Mouse (Mus musculus) stomach, postnatal 0 days (tissue): Measurements from ENCODE around the gene Dennd4c. TPM values are rescaled to one million over a fixed set of nuclear protein-coding genes. Genes with fewer than 3 reads are reported as not detected.

Source experiments
- ATAC-seq: fragments of 200-750 bp; cut with Nextera tagmentation; 2 replicates; pipeline ENCODE4 v1.8.0; 2017; ENCODE audit not compliant: low FRiP score, low TSS enrichment
- DNase-seq: peaks from one replicate; pipeline ENCODE4 v3.0.0-alpha.2; 2016; ENCODE audit warnings: low spot score
- H3K27ac ChIP-seq: fragments of 300-500 bp; sonication (generic); replicated peaks from 2 replicates; pipeline ENCODE4 v1.5.1; 2014; ENCODE audit warnings: mild to moderate bottlenecking, control low read depth
- H3K27me3 ChIP-seq: fragments of 300-500 bp; sonication (generic); 2 replicates; pipeline ENCODE4 v1.6.1; 2014; ENCODE audit warnings: low read length; ENCODE audit not compliant: control insufficient read depth, insufficient read depth
- H3K36me3 ChIP-seq: fragments of 300-500 bp; sonication (generic); 2 replicates; pipeline ENCODE4 v1.6.1; 2014; ENCODE audit warnings: low read length, mixed read lengths; ENCODE audit not compliant: control insufficient read depth, insufficient read depth
- H3K4me1 ChIP-seq: fragments of 300-500 bp; sonication (generic); replicated peaks from 2 replicates; pipeline ENCODE4 v1.6.1; 2014; ENCODE audit warnings: antibody characterized with exemption; ENCODE audit not compliant: control insufficient read depth, insufficient read depth
- H3K4me2 ChIP-seq: fragments of 300-500 bp; sonication (generic); replicated peaks from 2 replicates; pipeline ENCODE4 v1.6.1; 2014; ENCODE audit warnings: low read depth, mild to moderate bottlenecking, control low read depth, moderate library complexity
- H3K4me3 ChIP-seq: fragments of 300-500 bp; sonication (generic); 2 replicates; pipeline ENCODE4 v1.5.1; 2014; ENCODE audit warnings: low read depth, low read length, control low read depth
- H3K9ac ChIP-seq: fragments of 300-500 bp; sonication (generic); 2 replicates; pipeline ENCODE4 v1.6.1; 2014; ENCODE audit warnings: mild to moderate bottlenecking, low read length, control low read depth, mixed read lengths
- H3K9me3 ChIP-seq: fragments of 300-500 bp; sonication (generic); 2 replicates; pipeline ENCODE4 v1.6.1; 2016; ENCODE audit warnings: low read length; ENCODE audit not compliant: control insufficient read depth
- CTCF ChIP-seq: IDR thresholded peaks from 2 replicates; pipeline ENCODE4 v1.5.1; 2016; ENCODE audit warnings: antibody characterized with exemption, low read depth, mild to moderate bottlenecking, moderate library complexity
- EP300 ChIP-seq: optimal IDR thresholded peaks from 2 replicates; pipeline ENCODE3; 2016; ENCODE audit warnings: antibody characterized with exemption
- WGBS: fragments of 180-500 bp; shearing (Covaris S2); extraction: QIAGEN DNeasy Blood & Tissue Kit; methylation state at CpG from one replicate; pipeline ENCODE4 v1.1.7; 2014; 5-methylcytosine and 5-hydroxymethylcytosine counted together
- polyA plus RNA-seq: library from polyadenylated mRNA; unstranded; fragments of >200 nt; fragmentation: Nextera tagmentation; extraction: Ambion mirVana; gene quantifications from 2 replicates; pipeline ENCODE4 v1.2.1, GENCODE M21; 2015

The Dennd4c gene
- polyA plus RNA-seq, 1 experiment from 2014 or later = 4.2 TPM

DNA sequence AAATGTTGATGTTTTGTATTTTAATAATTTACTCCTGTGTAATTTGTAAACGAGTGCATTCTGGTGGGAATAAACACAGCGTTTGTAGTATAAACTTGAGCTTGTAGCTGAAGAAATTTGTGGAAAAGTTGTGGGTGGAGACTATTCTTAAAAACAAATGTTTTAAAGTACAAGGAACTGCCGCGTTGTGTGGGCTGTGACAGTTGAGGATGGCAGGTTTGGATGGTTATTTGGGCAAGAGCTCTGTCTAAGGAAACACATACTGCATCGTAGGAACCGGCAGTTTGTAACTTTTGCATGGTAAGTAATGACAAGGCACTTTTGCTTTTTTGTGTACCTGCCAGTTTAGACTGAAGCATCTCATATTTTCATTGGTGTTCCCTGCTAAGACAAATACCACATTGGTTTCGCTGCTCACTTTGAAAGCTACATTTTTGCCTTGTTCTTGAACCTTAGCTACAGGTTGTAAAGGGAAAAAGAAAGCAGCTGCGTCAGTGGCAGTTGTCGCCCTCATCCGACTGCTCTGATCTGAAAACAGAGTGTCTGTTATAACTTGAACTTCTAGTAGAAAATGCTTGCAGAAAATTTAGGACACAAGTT lies 2.1 kb downstream of the Dennd4c start:
- TF ChIP-seq EP300 = no peak
- TF ChIP-seq CTCF = no peak
- Histone ChIP-seq H3K27ac (no peak overlapping the region), H3K4me2 (peak overlapping the region; percentile 87), H3K4me3 (peak overlapping the region; percentile 100; the same call in 1 of the 2 replicates), H3K36me3 (no peaks in the 10 kb centered on the region), H3K9ac (no peak overlapping the region), H3K27me3 (no peaks in the 10 kb centered on the region), H3K4me1 (no peaks in the 10 kb centered on the region), H3K9me3 (no peaks in the 10 kb centered on the region)
- ATAC-seq (no peak), DNase-seq (no peak)
- 36% methylated on average over 10 of the region's 10 CpGs for WGBS

DNA sequence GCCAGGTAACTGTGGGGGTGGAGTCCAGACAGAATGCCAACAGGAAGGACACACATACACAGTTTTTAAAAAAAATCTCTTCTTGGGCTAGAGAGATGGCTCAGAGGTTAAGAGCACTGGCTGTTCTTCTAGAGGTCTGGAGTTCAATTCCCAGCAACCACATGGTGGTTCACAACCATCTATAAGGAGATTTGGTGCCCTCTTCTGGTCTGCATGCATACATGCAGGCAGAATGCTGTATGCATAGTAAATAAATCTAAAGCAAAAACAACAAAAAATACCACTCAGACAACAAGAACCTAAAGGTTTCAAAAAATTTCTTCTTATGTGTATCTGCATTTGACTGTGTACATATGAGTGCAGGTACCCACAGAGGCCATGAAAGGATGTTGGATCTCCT lies 16.0 kb downstream of the Dennd4c start:
- DNase-seq (no peak), ATAC-seq (no peak)
- Histone ChIP-seq H3K27me3 (no peaks in the 10 kb centered on the region), H3K4me3 (no peak overlapping the region), H3K36me3 (no peaks in the 10 kb centered on the region), H3K4me2 (no peak overlapping the region), H3K4me1 (no peaks in the 10 kb centered on the region), H3K27ac (no peak overlapping the region), H3K9me3 (no peaks in the 10 kb centered on the region), H3K9ac (no peak overlapping the region)
- TF ChIP-seq CTCF = peak; percentile 43
- TF ChIP-seq EP300 = no peak

DNA sequence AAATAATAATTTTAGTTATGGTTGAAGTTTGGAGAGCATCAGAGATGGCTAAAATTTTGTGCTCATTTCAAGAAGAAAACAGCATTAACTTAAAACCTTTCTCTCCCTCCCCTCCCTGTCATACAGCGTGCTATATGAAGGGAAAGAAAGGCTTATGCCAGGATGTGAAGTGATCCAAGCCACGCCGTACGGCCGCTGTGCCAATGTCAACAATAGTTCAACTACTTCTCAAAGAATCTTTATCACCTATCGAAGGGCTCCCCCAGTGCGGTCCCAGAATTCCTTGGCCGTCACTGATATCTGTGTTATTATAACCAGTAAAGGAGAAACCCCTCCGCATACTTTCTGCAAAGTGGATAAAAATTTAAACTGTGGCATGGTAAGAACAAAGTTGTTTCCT lies 29.2 kb downstream of the Dennd4c start:
- H3K4me1 ChIP-seq = no peaks in the 10 kb centered on the region
- TF ChIP-seq CTCF (no peak), EP300 (no peak)
- peak; percentile 41 for DNase-seq
- ATAC-seq = no peak; the same call in 1 of the 2 replicates
- H3K4me3 ChIP-seq = no peak overlapping the region
- no peak overlapping the region for H3K27ac ChIP-seq
- peaks cover 7% of the 10 kb centered on the region; the same call in 1 of the 2 replicates for H3K36me3 ChIP-seq
- H3K9ac ChIP-seq = no peak overlapping the region
- H3K9me3 ChIP-seq = no peaks in the 10 kb centered on the region
- no peak overlapping the region for H3K4me2 ChIP-seq
- 58% methylated on average over 9 of the region's 9 CpGs for WGBS
- no peaks in the 10 kb centered on the region for H3K27me3 ChIP-seq

DNA sequence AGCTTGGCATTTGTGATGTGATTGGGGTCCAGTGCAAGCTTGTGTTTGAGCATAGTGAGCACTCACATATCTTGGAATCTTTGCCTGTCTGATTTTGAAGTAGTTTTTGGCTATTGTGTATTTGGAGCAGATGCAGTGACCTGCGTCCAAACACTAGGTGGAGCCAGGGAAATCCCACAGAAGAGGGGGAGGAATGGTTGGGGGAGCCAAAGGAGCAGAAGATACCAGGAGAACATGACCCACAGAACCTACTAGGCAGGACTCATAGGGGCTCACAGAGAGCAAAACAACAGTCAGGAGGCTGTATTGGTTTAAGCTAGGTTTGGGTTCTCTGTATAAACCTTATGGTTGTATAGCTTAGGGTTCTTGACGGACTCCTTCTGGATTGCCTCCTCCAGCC lies 62.2 kb downstream of the Dennd4c start:
- H3K4me2 ChIP-seq = no peak overlapping the region
- peaks cover 7% of the 10 kb centered on the region; the same call in 1 of the 2 replicates for H3K36me3 ChIP-seq
- H3K9ac ChIP-seq = no peak overlapping the region
- no peak for DNase-seq
- H3K4me3 ChIP-seq = no peak overlapping the region
- H3K27ac ChIP-seq = no peak overlapping the region
- TF ChIP-seq EP300 = no peak
- peak; percentile 66 for TF ChIP-seq CTCF
- no peaks in the 10 kb centered on the region for H3K4me1 ChIP-seq
- no peaks in the 10 kb centered on the region for H3K27me3 ChIP-seq
- 61% methylated on average over 2 of the region's 2 CpGs for WGBS
- no peak for ATAC-seq
- H3K9me3 ChIP-seq = no peaks in the 10 kb centered on the region

DNA sequence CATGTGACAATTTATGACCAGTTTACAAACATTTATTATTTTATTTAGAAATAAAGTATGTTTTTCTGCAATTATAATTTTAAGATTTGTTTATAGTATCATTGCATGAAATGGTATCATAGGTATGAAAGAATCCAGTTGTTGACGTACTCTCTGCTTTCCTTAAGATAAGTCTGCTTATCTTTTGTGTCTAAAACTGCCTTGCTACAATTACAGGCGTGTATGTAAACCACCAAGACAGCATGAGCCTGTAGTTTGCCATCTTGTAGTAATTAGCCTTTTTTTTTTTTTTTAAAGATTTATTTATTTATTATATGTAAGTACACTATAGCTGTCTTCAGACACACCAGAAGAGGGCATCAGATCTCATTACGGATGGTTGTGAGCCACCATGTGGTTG lies 66.5 kb downstream of the Dennd4c start:
- Histone ChIP-seq H3K36me3 (peaks cover 7% of the 10 kb centered on the region; the same call in 1 of the 2 replicates), H3K4me2 (no peak overlapping the region), H3K27me3 (no peaks in the 10 kb centered on the region), H3K9ac (no peak overlapping the region), H3K4me3 (no peak overlapping the region), H3K9me3 (no peaks in the 10 kb centered on the region), H3K4me1 (no peaks in the 10 kb centered on the region), H3K27ac (no peak overlapping the region)
- ATAC-seq = no peak
- WGBS = 90% methylated on average over 2 of the region's 3 CpGs
- TF ChIP-seq EP300 (no peak), CTCF (no peak)
- no peak for DNase-seq

DNA sequence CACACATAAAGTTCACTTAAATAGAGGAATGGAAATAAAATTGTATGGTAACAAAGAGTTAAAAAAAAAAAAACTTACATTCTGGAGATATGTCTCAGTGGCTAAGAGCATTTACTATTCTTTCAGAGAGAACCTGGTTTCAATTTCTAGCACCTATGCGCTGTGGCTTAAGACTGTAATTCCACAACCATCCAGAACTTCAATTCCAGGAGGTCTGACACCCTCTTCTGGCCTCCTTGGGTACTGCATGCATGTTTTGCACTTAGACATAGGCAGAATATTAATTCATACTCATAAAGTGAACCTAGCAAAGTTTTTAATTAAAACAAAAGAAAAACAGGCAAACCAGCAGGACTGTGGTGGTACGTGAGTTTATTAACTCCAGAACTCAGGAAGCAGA lies 74.8 kb downstream of the Dennd4c start:
- no peaks in the 10 kb centered on the region for H3K9me3 ChIP-seq
- WGBS = 74% methylated on average over 2 of the region's 2 CpGs
- no peak overlapping the region for H3K27ac ChIP-seq
- H3K9ac ChIP-seq = no peak overlapping the region
- TF ChIP-seq EP300 (no peak), CTCF (peak; percentile 85)
- H3K4me1 ChIP-seq = no peaks in the 10 kb centered on the region
- peak; percentile 77 for DNase-seq
- no peaks in the 10 kb centered on the region for H3K27me3 ChIP-seq
- H3K36me3 ChIP-seq = peaks cover 21% of the 10 kb centered on the region
- no peak for ATAC-seq
- no peak overlapping the region for H3K4me2 ChIP-seq
- H3K4me3 ChIP-seq = no peak overlapping the region
